Mouse (Mus musculus) brown adipose tissue, adult 24 weeks (tissue): ENCODE data around the gene Cd8a. TPM values are rescaled to one million over a fixed set of nuclear protein-coding genes. Genes with fewer than 3 reads are reported as not detected.

Source experiments
- H3K27ac ChIP-seq: fragments of 200-500 bp; replicated peaks from 2 replicates; pipeline ENCODE4 v1.5.1; 2012; ENCODE audit warnings: low read depth, mild to moderate bottlenecking, low read length
- H3K4me1 ChIP-seq: fragments of 200-500 bp; 2 replicates; pipeline ENCODE4 v1.6.1; 2012; ENCODE audit warnings: low read length, mixed read lengths; ENCODE audit not compliant: control insufficient read depth, insufficient read depth, insufficient read length
- H3K4me3 ChIP-seq: fragments of 200-500 bp; 2 replicates; pipeline ENCODE4 v1.5.1; 2012; ENCODE audit warnings: low read depth, mild to moderate bottlenecking, low read length, moderate library complexity; ENCODE audit not compliant: insufficient read depth
- polyA plus RNA-seq: library from polyadenylated mRNA; stranded (reverse); fragments of >200 nt; gene quantifications from 2 replicates; pipeline ENCODE4 v1.2.4, GENCODE M21; 2012; ENCODE audit not compliant: missing spikeins, insufficient read depth, insufficient read length

Cd8a gene
- polyA plus RNA-seq, 1 experiment, result not detected

DNA sequence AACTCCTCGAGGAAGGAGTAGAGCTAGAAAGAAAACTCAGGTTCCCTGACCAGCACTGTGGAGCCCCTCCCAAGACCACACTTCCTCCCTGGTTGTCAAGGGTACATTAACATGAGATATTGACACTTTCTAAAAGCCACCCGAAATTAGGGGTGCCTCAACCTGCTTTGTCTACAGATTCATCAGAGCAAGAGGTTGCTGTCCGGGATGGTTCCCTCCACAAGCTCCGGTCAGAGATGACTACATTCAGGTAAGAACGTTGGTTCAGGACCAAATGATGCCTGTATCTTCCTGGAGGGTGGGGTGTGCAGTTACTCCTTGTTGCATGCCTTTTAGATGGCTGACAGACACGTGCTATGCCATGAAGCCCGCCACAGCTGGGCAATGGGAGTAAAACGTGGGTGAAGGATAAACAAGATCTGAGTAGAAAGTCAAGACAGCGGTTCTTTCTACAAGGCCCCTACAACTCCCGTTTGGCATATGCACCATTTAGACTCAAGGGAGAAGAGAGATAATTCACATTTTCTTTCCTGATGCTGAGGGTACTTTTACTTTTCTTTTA, 20.3 kb upstream of the Cd8a start:
- Histone ChIP-seq H3K27ac (no peak overlapping the region), H3K4me3 (no peak overlapping the region), H3K4me1 (no peaks in the 10 kb centered on the region)

DNA sequence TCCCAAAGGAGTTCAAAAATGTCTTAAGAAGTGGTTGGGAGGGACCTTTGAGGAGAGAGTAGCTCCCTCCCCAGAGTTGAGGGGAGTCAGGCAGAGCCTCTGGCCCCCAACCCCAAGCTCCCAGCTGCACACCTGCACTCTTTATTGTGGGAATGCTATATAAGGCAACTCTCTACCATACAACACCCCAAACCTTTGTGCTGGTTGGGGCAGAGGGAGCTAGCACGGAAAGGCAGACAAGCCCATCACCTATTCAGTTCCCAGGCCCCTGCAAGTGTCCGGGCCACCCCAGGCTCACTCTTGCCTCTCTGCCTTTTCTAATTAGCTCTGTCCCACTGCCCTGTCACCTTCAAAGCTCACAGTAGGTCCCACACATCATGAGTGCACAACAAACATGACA, 19.5 kb upstream of the Cd8a start:
- Histone ChIP-seq H3K4me1 (no peaks in the 10 kb centered on the region), H3K27ac (no peak overlapping the region), H3K4me3 (no peak overlapping the region)

DNA sequence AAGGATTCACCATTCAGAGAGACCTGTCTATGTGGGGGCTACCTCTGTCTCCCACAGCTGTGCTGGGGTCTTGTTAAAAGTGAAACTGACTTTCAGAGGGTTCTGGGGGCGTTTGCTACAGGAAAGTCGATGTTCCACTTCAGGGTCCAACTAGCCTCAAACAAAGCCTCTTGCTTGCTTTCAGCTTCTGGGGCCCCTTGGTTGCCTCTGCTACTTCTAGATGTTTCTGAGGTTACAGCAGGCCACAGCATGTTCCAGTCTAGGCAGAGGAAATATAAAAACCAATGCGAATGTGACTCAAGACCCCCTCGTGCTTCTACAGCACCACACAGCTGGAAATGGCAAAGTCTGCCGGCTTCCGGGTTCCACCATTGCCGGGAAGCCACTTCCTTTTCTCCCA, 15.7 kb upstream of the Cd8a start:
- Histone ChIP-seq H3K4me1 (no peaks in the 10 kb centered on the region), H3K27ac (no peak overlapping the region), H3K4me3 (no peak overlapping the region)

DNA sequence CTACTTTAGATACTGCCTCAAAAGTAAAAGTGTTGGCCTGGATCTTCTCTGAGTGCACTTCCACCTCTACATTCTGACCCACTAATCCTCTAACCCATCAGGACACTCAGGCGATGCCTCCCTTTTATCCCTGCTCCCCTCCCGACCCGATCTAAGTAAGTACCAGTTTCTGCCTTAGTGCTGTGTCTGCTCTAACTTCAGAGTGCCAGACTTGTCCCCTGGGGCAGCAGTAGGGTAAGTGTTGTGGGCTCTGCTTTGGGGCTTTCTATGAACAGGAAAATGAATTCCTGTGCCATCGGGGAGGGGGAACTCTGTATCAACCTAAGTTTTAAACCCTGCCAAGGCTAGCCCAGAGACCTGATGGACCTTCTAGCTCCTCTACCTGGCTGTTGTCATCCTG, 13.0 kb upstream of the Cd8a start:
- no peak overlapping the region for H3K4me3 ChIP-seq

GRCm38 (mm10) chr6:71360751-71361150, 12.5 kb upstream of the Cd8a start:
- no peak overlapping the region for H3K27ac ChIP-seq
- no peak overlapping the region for H3K4me3 ChIP-seq
- no peaks in the 10 kb centered on the region for H3K4me1 ChIP-seq

More for the DNA sequence above, 13.0 kb upstream of the Cd8a start:
- H3K4me1 ChIP-seq, result no peaks in the 10 kb centered on the region
- no peak overlapping the region for H3K27ac ChIP-seq

- H3K4me3 ChIP-seq, result no peak overlapping the region
- H3K4me1 ChIP-seq, result no peaks in the 10 kb centered on the region
- no peak overlapping the region for H3K27ac ChIP-seq
Measured at GRCm38 (mm10) chr6:71361156-71361670, 12.0 kb upstream of the Cd8a start.

- H3K4me3 ChIP-seq, result no peak overlapping the region
- H3K27ac ChIP-seq, result no peak overlapping the region
- no peaks in the 10 kb centered on the region for H3K4me1 ChIP-seq
Measured at GRCm38 (mm10) chr6:71363995-71364394, 9.2 kb upstream of the Cd8a start.

GRCm38 (mm10) chr6:71369416-71369815, 3.8 kb upstream of the Cd8a start:
- no peaks in the 10 kb centered on the region for H3K4me1 ChIP-seq

DNA sequence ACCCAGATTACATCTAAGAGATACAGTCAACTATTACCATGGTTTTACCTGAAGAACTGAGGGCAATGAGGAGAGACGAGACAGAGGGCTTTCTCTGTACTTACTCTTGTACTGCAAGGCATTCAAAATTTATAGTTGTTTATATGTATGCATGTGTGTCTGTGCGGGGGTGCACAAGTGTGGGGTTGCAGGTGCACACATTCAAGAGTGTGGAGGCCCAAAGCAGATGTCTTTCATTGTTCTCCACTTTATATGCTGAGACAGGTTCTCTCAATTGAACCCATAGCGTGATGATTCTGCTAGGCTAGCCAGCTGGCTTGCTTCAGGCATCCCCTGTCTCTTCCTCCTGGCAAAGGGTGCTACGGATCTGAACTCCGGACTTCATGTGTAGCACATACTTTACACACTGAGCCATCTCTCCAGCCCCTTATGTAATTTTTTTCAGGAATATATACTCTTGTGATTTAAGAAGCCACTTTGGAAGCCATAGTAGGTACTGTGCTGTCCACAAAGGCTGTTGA, 2.1 kb upstream of the Cd8a start:
- Histone ChIP-seq H3K27ac (no peak overlapping the region), H3K4me3 (no peak overlapping the region), H3K4me1 (no peaks in the 10 kb centered on the region)

More at GRCm38 (mm10) chr6:71369416-71369815, 3.8 kb upstream of the Cd8a start:
- Histone ChIP-seq H3K27ac (no peak overlapping the region), H3K4me3 (no peak overlapping the region)

- Histone ChIP-seq H3K27ac (no peak overlapping the region), H3K4me1 (no peaks in the 10 kb centered on the region)
Measured at GRCm38 (mm10) chr6:71372041-71372720, 1.0 kb upstream of the Cd8a start.

GRCm38 (mm10) chr6:71374311-71374829, 1.1 kb downstream of the Cd8a start:
- no peak overlapping the region for H3K27ac ChIP-seq
- no peak overlapping the region for H3K4me3 ChIP-seq
- H3K4me1 ChIP-seq, result no peaks in the 10 kb centered on the region

More at GRCm38 (mm10) chr6:71372041-71372720, 1.0 kb upstream of the Cd8a start:
- no peak overlapping the region for H3K4me3 ChIP-seq

DNA sequence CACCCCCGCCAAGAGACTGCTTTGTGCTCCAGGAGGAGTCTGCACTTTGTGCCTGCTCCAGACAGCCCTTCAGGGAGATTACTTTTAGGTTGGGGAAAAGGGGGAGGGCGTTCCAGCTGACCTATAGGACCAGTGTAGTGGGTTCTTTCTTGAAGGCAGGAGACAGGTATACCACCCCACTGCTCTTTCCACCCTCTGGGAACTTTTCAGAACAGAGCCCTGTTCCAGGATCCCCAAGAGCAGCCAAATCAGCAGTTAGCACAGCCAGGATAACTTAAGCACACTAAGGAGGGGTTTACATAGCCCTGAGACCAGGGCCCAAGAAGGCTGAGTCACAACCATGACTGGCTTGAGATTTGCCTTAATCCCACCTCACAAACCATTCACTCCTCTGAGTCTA, 1.7 kb downstream of the Cd8a start:
- no peak overlapping the region for H3K27ac ChIP-seq
- no peak overlapping the region for H3K4me3 ChIP-seq
- no peaks in the 10 kb centered on the region for H3K4me1 ChIP-seq

DNA sequence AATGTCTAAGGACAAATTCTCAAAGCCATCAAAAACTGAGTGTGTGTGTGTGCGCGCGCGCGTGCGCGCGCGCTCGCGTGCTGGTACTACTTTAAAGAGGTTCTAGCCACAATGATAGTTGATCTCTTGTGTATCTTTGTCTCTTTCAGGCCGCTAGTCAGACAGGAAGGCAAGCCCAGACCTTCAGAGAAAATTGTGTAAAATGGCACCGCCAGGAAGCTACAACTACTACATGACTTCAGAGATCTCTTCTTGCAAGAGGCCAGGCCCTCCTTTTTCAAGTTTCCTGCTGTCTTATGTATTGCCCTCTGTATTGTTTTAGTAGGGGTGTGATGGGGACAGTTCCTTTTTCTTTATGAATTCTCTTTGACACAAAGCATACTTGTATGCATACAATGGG, 3.5 kb downstream of the Cd8a start:
- Histone ChIP-seq H3K4me3 (no peak overlapping the region), H3K27ac (no peak overlapping the region), H3K4me1 (no peaks in the 10 kb centered on the region)

- H3K4me1 ChIP-seq, result no peaks in the 10 kb centered on the region
- no peak overlapping the region for H3K4me3 ChIP-seq
- H3K27ac ChIP-seq, result no peak overlapping the region
Measured at GRCm38 (mm10) chr6:71381654-71382053, 8.4 kb downstream of the Cd8a start.

- Histone ChIP-seq H3K27ac (no peak overlapping the region), H3K4me3 (no peak overlapping the region), H3K4me1 (no peaks in the 10 kb centered on the region)
Measured at GRCm38 (mm10) chr6:71390496-71390895, 17.3 kb downstream of the Cd8a start.

DNA sequence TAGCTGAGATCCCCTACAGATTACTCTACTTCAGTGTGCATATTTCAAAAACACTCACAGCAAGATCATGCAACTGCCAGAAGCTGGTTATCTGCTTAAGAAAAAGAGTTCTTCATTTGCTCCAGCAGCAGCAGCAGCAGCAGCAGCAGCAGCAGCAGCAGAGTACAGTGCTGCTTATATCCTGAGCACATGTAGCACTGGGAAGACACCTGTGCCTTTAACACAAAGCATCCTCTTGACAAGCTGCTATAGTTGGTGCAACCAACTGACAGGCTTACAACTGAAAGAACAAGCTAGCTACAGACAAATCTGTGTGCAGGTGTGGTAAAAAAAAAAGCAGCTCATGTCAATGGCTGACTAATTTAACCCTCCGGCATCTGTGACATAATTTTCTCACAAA, 22.8 kb downstream of the Cd8a start:
- no peaks in the 10 kb centered on the region for H3K4me1 ChIP-seq
- H3K4me3 ChIP-seq, result no peak overlapping the region
- H3K27ac ChIP-seq, result no peak overlapping the region
